Mouse (Mus musculus): Measurements from ENCODE around the gene Fam126a. TPM values are rescaled to one million over a fixed set of nuclear protein-coding genes. Genes with fewer than 3 reads are reported as not detected.

Fam126a gene
- 10 to 100 TPM; 41.3 to 44.1 TPM for total RNA-seq (2021)
- 9.2 and 18.1 TPM in 2 replicates for polyA plus RNA-seq (2012; rRNA removed)
- long read RNA-seq, full-length matches to known transcripts: 8 of 63 reads
- long read RNA-seq, partial matches to known transcripts: 5 of 63 reads
- long read RNA-seq, other reads (novel, unspliced or antisense): 50 of 63 reads

DNA sequence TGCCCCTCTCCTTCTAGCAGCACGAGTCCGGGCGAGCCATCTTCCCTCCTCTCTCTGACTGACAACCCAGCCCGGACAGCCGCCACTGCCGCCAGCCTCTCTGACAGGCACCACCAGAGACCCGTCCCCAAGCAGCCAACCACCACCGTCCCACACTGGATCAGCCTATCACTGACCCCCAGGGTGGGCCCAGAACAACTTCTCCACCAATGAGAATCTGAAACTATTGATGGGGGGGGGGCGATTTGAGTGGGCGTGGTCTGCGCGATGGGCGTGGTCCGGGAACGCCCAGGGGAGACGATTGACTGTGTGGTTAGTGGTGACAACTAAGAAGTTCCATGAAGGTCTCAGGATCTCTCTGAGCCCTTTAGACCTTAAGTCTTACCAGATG is at the start of gene Fam126a:
TSS of gene Fam126a (minus strand) at position 112 of the 391 bp plus-strand sequence.
- Histone ChIP-seq H3K9ac (ENCODE audit: low read depth, low read length) (peak within 1 kb of the TSS; percentile 97), H3K79me2 (replicated peaks; ENCODE audit: control insufficient read depth, insufficient read depth, low read length) (peaks cover 2% of the 10 kb centered on the region; the same call in 1 of the 2 replicates), H3K27ac (peak within 1 kb of the TSS; percentile 92), H3K4me3 (peak within 1 kb of the TSS; percentile 73), H3K27me3 (ENCODE audit: control insufficient read depth, insufficient read depth, low read length) (no peaks in the 10 kb centered on the region), H3K4me1 (ENCODE audit: control insufficient read depth, insufficient read depth, low read length) (peaks cover 16% of the 10 kb centered on the region), H3K36me3 (ENCODE audit: control insufficient read depth, insufficient read depth, low read length) (peaks cover 2% of the 10 kb centered on the region)
- under 1% methylated on average over 16 of the region's 16 CpGs for WGBS
- intact Hi-C loops (cut with DNase I): loop anchor here (2.0 kb wide), 2 partner anchors 22 to 36 kb away; no protein-coding TSS in a partner anchor
- peak; percentile 94 to 97 for DNase-seq
- TF ChIP-seq CTCF (IDR thresholded peaks at IDR 0.05) (no peak), EP300 (IDR thresholded peaks at IDR 0.05; ENCODE audit: insufficient read depth, low read depth, low read length) (no peak), POLR2A (IDR thresholded peaks at IDR 0.05; ENCODE audit: insufficient read depth, low read depth, low read length) (peak; percentile 90)

- DNase-seq: no peak
- 78% methylated on average over 7 of the region's 7 CpGs for WGBS
- no peak overlapping the region for H3K27ac ChIP-seq
- no peaks in the 10 kb centered on the region for H3K27me3 ChIP-seq (ENCODE audit: control insufficient read depth, insufficient read depth, low read length)
- H3K4me1 ChIP-seq (ENCODE audit: control insufficient read depth, insufficient read depth, low read length): peaks cover 2% of the 10 kb centered on the region
- intact Hi-C loops (cut with DNase I): loop anchor here (2.0 to 5.0 kb wide), 2 partner anchors 50 to 96 kb away; no protein-coding TSS in a partner anchor
- no peak overlapping the region for H3K4me3 ChIP-seq
- H3K79me2 ChIP-seq (replicated peaks; ENCODE audit: control insufficient read depth, insufficient read depth, low read length): no peaks in the 10 kb centered on the region
- no peak overlapping the region for H3K9ac ChIP-seq (ENCODE audit: low read depth, low read length)
- no peaks in the 10 kb centered on the region; the same call in 1 of the 2 replicates for H3K36me3 ChIP-seq (ENCODE audit: control insufficient read depth, insufficient read depth, low read length)
- TF ChIP-seq POLR2A (IDR thresholded peaks at IDR 0.05; ENCODE audit: insufficient read depth, low read depth, low read length) (no peak), CTCF (IDR thresholded peaks at IDR 0.05) (peak; percentile 34)
Measured at GRCm38 (mm10) chr5:24078420-24079179, 48.1 kb upstream of the Fam126a start.

- intact Hi-C loops (cut with DNase I): loop anchor here (1.0 to 5.0 kb wide), 4 partner anchors 49 to 227 kb away; no protein-coding TSS in a partner anchor
- DNase-seq: no peak
- Histone ChIP-seq H3K27me3 (ENCODE audit: control insufficient read depth, insufficient read depth, low read length) (no peaks in the 10 kb centered on the region), H3K4me3 (no peak overlapping the region; the same call in 1 of the 2 replicates), H3K36me3 (ENCODE audit: control insufficient read depth, insufficient read depth, low read length) (no peaks in the 10 kb centered on the region; the same call in 1 of the 2 replicates), H3K4me1 (ENCODE audit: control insufficient read depth, insufficient read depth, low read length) (peaks cover 2% of the 10 kb centered on the region), H3K79me2 (replicated peaks; ENCODE audit: control insufficient read depth, insufficient read depth, low read length) (no peaks in the 10 kb centered on the region), H3K27ac (no peak overlapping the region; the same call in 1 of the 2 replicates), H3K9ac (ENCODE audit: low read depth, low read length) (no peak overlapping the region; the same call in 1 of the 2 replicates)
- TF ChIP-seq CTCF (IDR thresholded peaks at IDR 0.05) (no peak), EP300 (IDR thresholded peaks at IDR 0.05; ENCODE audit: insufficient read depth, low read depth, low read length) (no peak), POLR2A (IDR thresholded peaks at IDR 0.05; ENCODE audit: insufficient read depth, low read depth, low read length) (no peak)
- 28% methylated on average over 7 of the region's 7 CpGs for WGBS
Measured at GRCm38 (mm10) chr5:24077739-24078306, 47.3 kb upstream of the Fam126a start.

DNA sequence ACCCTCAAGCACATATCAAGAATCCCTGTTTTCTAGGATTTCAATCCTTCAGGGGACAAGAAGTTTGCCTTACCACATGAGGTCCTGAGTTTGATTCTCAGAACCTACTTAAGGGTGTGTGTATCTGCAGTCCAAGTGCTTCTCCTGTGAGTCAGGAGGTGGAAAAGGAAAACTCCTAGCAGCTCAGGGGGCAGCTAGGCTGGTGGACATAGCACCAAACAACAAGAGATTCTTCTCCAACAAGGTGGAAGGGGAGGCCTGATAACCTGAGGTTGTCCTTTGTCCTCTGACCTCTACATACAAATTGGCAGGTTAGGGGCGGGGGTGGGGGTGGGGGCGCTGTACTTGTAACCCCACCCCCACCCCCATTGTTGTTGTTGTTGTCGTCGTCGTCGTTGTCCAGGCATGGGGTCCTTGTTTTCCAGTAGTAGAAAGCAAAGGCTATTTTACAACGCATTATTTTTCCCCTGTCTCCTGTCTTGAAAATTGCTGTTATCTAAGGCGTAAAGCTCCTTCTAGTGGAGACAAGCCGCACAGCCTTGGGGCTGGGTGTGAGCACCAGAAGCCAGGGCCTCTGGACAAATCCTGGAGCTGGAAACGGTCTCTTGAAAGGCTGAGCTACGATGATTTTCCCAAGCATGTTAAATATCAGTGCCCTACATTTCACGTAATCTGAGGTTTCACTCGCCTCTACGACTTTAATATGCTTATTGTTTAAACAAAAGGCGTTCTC is 46.7 kb upstream of the Fam126a start:
- peak overlapping the region; percentile 36; the same call in 1 of the 2 replicates for H3K4me3 ChIP-seq
- no peaks in the 10 kb centered on the region for H3K27me3 ChIP-seq (ENCODE audit: control insufficient read depth, insufficient read depth, low read length)
- peaks cover 2% of the 10 kb centered on the region for H3K4me1 ChIP-seq (ENCODE audit: control insufficient read depth, insufficient read depth, low read length)
- H3K9ac ChIP-seq (ENCODE audit: low read depth, low read length): peak overlapping the region; percentile 51; the same call in 1 of the 2 replicates
- 1% methylated on average over 15 of the region's 15 CpGs for WGBS
- TF ChIP-seq CTCF (IDR thresholded peaks at IDR 0.05): peak; percentile 84
- TF ChIP-seq POLR2A (IDR thresholded peaks at IDR 0.05; ENCODE audit: insufficient read depth, low read depth, low read length): no peak
- H3K79me2 ChIP-seq (replicated peaks; ENCODE audit: control insufficient read depth, insufficient read depth, low read length): no peaks in the 10 kb centered on the region
- intact Hi-C loops (cut with DNase I): loop anchor here (1.0 to 5.0 kb wide), 3 partner anchors 95 to 226 kb away; no protein-coding TSS in a partner anchor
- no peaks in the 10 kb centered on the region; the same call in 1 of the 2 replicates for H3K36me3 ChIP-seq (ENCODE audit: control insufficient read depth, insufficient read depth, low read length)
- H3K27ac ChIP-seq: peak overlapping the region; percentile 65
- DNase-seq: peak; percentile 79 to 80

GRCm38 (mm10) chr5:24072031-24072430 is 41.5 kb upstream of the Fam126a start:
- no peak overlapping the region for H3K27ac ChIP-seq
- H3K79me2 ChIP-seq (replicated peaks; ENCODE audit: control insufficient read depth, insufficient read depth, low read length): no peaks in the 10 kb centered on the region
- no peaks in the 10 kb centered on the region for H3K27me3 ChIP-seq (ENCODE audit: control insufficient read depth, insufficient read depth, low read length)
- no peak overlapping the region for H3K4me3 ChIP-seq
- no peak for TF ChIP-seq POLR2A (IDR thresholded peaks at IDR 0.05; ENCODE audit: insufficient read depth, low read depth, low read length)
- TF ChIP-seq EP300 (IDR thresholded peaks at IDR 0.05; ENCODE audit: insufficient read depth, low read depth, low read length): no peak
- TF ChIP-seq CTCF (IDR thresholded peaks at IDR 0.05): no peak
- no peak for DNase-seq
- no peak overlapping the region for H3K9ac ChIP-seq (ENCODE audit: low read depth, low read length)
- 72% methylated on average over 6 of the region's 6 CpGs for WGBS
- peaks cover 1% of the 10 kb centered on the region for H3K4me1 ChIP-seq (ENCODE audit: control insufficient read depth, insufficient read depth, low read length)
- intact Hi-C loops (cut with DNase I): no loop called here
- H3K36me3 ChIP-seq (ENCODE audit: control insufficient read depth, insufficient read depth, low read length): no peaks in the 10 kb centered on the region; the same call in 1 of the 2 replicates

Measured in heart, adult 2 months (tissue).